Mouse (Mus musculus) neural tube, embryonic 12.5 days (tissue): Measurements from ENCODE around the gene Ubqln2. TPM values are rescaled to one million over a fixed set of nuclear protein-coding genes. Genes with fewer than 3 reads are reported as not detected.

Experiments
- ATAC-seq: fragments of 200-750 bp; cut with Nextera tagmentation; 2 replicates; pipeline ENCODE4 v1.8.0; 2017; ENCODE audit warnings: low read depth, mild to moderate bottlenecking, moderate TSS enrichment, moderate library complexity; ENCODE audit not compliant: low FRiP score
- H3K27ac ChIP-seq: fragments of 300-500 bp; sonication (generic); 2 replicates; pipeline ENCODE4 v1.5.1; 2016
- H3K27me3 ChIP-seq: fragments of 300-500 bp; sonication (generic); replicated peaks from 2 replicates; pipeline ENCODE4 v1.6.1; 2016; ENCODE audit warnings: mild to moderate bottlenecking
- H3K36me3 ChIP-seq: fragments of 300-500 bp; sonication (generic); 2 replicates; pipeline ENCODE4 v1.6.1; 2016; ENCODE audit warnings: mild to moderate bottlenecking
- H3K4me1 ChIP-seq: fragments of 300-500 bp; sonication (generic); 2 replicates; pipeline ENCODE4 v1.6.1; 2016
- H3K4me2 ChIP-seq: fragments of 300-500 bp; sonication (generic); replicated peaks from 2 replicates; pipeline ENCODE4 v1.6.1; 2016; ENCODE audit warnings: mild to moderate bottlenecking
- H3K4me3 ChIP-seq: fragments of 300-500 bp; sonication (generic); 2 replicates; pipeline ENCODE4 v1.5.1; 2016
- H3K9ac ChIP-seq: fragments of 300-500 bp; sonication (generic); 2 replicates; pipeline ENCODE4 v1.6.1; 2016; ENCODE audit warnings: mild to moderate bottlenecking
- H3K9me3 ChIP-seq: fragments of 300-500 bp; sonication (generic); 2 replicates; pipeline ENCODE4 v1.6.1; 2016; ENCODE audit warnings: mild to moderate bottlenecking
- WGBS: fragments of 180-500 bp; shearing (Covaris S2); methylation state at CpG from one replicate; pipeline ENCODE4 v1.1.7; 2016; 5-methylcytosine and 5-hydroxymethylcytosine counted together
- polyA plus RNA-seq: library from polyadenylated mRNA; unstranded; fragments of >200 nt; fragmentation: Nextera tagmentation; extraction: Ambion mirVana; gene quantifications from 2 replicates; pipeline ENCODE4 v1.2.1, GENCODE M21; 2016

The Ubqln2 gene
- 42.8 and 42.9 TPM in 2 replicates for polyA plus RNA-seq

DNA sequence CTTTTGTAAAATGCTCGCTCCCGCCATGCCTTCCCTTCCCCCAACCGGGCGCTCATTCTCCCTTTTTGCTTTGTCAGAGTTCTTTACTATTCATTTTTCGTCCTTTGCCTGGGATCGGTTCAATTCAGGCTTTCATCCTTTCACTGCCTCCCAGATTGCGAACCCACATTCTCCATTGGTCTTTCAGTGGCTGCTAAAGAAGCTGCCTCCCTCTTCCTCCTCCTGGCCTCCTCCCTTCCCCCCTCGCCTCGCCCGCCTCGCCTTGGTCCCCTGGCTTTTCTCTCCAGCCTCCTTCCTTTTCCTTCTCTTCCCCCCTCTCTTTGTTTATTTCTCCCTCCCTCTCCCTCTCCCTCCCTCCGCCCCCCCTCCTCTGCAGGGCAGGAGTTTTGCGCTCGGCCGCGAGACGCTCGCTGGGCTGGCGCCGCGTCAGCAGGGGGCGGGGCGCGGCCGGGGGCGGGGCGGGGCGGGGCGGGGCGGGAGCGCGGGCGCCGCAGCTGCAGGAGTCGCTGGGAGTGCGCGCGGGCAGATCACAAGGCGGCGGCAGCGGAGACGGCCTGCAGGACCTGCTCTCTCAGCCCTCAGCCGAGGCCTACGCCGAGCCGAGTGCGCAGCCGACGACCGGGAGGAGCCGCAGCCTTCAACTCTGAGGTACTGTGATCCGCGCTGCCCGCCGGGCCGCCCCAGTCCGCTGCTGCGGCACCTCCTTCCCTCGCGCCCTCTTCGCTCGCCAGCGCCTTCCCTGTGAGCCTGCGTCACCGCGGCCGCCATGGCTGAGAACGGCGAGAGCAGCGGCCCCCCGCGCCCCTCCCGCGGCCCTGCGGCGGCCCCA, at the start of gene Ubqln2:
TSS of gene Ubqln2 (plus strand) at position 540 of the 829 bp plus-strand sequence.
- H3K4me2 ChIP-seq: peak within 1 kb of the TSS; percentile 68
- no peaks in the 10 kb centered on the region for H3K9me3 ChIP-seq
- no peaks in the 10 kb centered on the region for H3K4me1 ChIP-seq
- H3K27me3 ChIP-seq: no peaks in the 10 kb centered on the region
- H3K9ac ChIP-seq: peak within 1 kb of the TSS; percentile 87
- H3K27ac ChIP-seq: peak within 1 kb of the TSS; percentile 86
- no peaks in the 10 kb centered on the region for H3K36me3 ChIP-seq
- ATAC-seq: peak; percentile 91
- H3K4me3 ChIP-seq: peak within 1 kb of the TSS; percentile 62
- WGBS: 23% methylated on average over 55 of the region's 76 CpGs

DNA sequence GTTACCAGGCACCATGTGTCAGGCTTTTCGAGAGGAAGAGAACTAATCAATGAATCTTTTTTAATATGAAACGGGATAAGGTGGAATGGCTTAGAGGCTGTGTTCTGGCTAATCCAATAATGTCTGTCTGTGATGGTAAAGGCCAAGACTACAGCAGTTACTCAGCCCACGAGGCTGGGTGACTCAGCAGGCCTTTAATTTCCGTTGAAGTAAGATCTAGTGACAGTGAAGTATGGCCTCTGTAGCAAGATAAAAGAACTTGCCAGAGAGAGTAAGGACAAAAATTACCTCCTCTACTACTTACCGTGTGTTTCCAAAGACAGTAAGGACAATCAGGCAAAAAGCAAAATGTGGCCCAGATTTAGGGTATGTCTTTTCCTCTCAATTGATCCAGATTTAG, 46.1 kb upstream of the Ubqln2 start:
- Histone ChIP-seq H3K9ac (no peak overlapping the region), H3K4me2 (no peak overlapping the region), H3K9me3 (no peaks in the 10 kb centered on the region), H3K4me1 (no peaks in the 10 kb centered on the region), H3K36me3 (no peaks in the 10 kb centered on the region), H3K27ac (no peak overlapping the region), H3K4me3 (no peak overlapping the region), H3K27me3 (no peaks in the 10 kb centered on the region)
- 63% methylated on average over 5 of the region's 5 CpGs for WGBS
- ATAC-seq: no peak

DNA sequence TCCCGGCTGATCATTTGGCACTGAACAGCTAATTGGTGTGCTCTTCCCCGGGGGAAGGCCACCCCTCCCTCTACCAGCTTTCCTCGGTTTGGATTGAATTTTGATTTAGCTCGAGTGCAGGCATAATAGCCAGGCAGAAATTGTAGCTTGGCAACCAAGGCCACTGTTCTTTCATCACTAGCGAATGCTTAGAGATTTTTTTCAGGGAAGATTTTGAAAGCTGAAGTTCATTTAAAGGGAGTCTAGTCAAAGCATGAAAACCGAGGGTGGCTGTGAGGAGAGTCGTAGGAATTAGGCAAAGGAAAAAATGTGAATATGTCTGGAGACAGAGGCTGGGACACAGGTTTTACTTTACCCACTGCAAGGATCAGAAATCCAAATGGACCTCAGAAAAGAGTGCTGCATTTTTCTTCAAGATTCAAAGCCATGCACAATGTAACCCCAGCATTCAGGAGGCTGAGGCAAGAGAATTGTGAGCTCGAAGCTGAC, 21.2 kb upstream of the Ubqln2 start:
- Histone ChIP-seq H3K9ac (no peak overlapping the region), H3K4me3 (no peak overlapping the region), H3K4me1 (no peaks in the 10 kb centered on the region), H3K9me3 (no peaks in the 10 kb centered on the region), H3K4me2 (no peak overlapping the region), H3K36me3 (no peaks in the 10 kb centered on the region), H3K27me3 (no peaks in the 10 kb centered on the region), H3K27ac (no peak overlapping the region)
- 46% methylated on average over 8 of the region's 8 CpGs for WGBS
- ATAC-seq: no peak

DNA sequence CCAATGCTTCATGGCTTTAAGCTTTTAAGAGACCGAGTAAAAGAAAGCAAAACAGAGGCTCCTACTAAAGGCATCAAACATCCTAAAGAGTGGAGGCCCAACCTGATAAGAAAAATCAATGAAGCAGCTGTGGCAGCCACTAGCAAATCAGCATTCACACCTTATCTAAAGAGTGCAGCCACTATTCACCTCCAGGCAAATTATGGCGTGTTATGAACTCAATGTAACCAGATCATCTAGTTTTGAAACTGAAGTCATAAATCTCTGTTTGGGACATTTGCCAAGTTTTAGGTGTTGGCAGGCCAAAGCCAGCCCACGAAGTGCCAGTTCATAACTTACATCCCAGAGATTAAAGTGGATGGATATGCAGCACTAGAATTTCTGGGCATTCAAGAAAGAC, 5.7 kb upstream of the Ubqln2 start:
- no peaks in the 10 kb centered on the region for H3K36me3 ChIP-seq
- no peaks in the 10 kb centered on the region for H3K4me1 ChIP-seq
- 69% methylated on average over 3 of the region's 3 CpGs for WGBS
- no peak for ATAC-seq
- H3K4me3 ChIP-seq: no peak overlapping the region
- no peak overlapping the region for H3K27ac ChIP-seq
- H3K9me3 ChIP-seq: no peaks in the 10 kb centered on the region
- H3K9ac ChIP-seq: no peak overlapping the region
- no peak overlapping the region for H3K4me2 ChIP-seq
- no peaks in the 10 kb centered on the region for H3K27me3 ChIP-seq

DNA sequence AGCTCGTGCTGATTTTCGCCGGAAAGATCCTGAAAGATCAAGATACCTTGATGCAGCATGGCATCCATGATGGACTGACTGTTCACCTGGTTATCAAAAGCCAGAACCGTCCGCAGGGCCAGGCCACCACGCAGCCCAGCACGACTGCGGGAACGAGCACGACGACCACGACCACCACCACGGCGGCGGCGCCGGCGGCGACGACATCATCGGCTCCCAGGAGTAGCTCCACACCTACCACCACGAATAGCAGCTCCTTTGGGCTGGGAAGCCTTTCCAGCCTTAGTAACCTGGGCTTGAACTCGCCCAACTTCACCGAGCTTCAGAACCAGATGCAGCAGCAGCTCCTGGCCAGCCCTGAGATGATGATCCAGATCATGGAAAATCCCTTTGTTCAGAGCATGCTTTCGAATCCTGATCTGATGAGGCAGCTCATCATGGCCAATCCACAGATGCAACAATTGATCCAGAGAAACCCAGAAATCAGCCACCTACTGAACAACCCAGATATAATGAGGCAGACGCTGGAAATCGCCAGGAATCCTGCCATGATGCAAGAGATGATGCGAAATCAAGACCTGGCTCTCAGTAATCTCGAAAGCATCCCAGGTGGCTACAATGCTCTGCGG, 752 bp downstream of the Ubqln2 start:
- no peaks in the 10 kb centered on the region for H3K36me3 ChIP-seq
- peak; percentile 26 for ATAC-seq
- 21% methylated on average over 30 of the region's 30 CpGs for WGBS
- H3K4me2 ChIP-seq: peak overlapping the region; percentile 68
- no peaks in the 10 kb centered on the region for H3K9me3 ChIP-seq
- peak overlapping the region; percentile 80 for H3K27ac ChIP-seq
- no peaks in the 10 kb centered on the region for H3K27me3 ChIP-seq
- H3K4me3 ChIP-seq: peak overlapping the region; percentile 62
- H3K4me1 ChIP-seq: no peaks in the 10 kb centered on the region
- peak overlapping the region; percentile 87 for H3K9ac ChIP-seq

DNA sequence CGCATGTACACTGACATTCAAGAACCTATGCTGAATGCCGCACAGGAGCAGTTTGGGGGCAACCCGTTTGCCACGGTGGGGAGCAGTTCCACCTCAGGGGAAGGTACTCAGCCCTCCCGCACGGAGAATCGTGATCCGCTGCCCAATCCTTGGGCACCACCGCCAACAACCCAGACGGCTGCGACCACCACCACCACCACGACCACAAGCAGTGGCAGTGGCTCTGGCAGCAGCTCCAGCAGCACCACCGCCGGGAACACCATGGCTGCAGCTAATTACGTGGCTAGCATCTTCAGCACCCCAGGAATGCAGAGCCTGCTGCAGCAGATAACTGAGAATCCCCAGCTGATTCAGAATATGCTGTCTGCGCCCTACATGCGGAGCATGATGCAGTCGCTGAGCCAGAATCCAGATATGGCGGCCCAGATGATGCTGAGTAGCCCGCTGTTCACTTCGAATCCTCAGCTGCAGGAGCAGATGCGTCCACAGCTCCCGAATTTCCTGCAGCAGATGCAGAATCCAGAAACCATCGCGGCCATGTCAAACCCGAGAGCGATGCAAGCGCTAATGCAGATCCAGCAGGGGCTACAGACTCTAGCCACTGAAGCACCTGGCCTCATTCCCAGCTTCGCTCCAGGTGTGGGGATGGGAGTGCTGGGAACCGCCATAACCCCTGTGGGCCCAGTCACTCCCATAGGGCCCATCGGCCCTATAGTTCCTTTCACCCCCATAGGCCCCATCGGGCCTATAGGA, 1.4 kb downstream of the Ubqln2 start:
- Histone ChIP-seq H3K4me2 (peak overlapping the region; percentile 68), H3K4me3 (peak overlapping the region; percentile 62), H3K27ac (peak overlapping the region; percentile 80; the same call in 1 of the 2 replicates), H3K36me3 (no peaks in the 10 kb centered on the region), H3K27me3 (no peaks in the 10 kb centered on the region), H3K4me1 (no peaks in the 10 kb centered on the region), H3K9me3 (no peaks in the 10 kb centered on the region), H3K9ac (peak overlapping the region; percentile 87)
- 19% methylated on average over 32 of the region's 32 CpGs for WGBS
- ATAC-seq: no peak

DNA sequence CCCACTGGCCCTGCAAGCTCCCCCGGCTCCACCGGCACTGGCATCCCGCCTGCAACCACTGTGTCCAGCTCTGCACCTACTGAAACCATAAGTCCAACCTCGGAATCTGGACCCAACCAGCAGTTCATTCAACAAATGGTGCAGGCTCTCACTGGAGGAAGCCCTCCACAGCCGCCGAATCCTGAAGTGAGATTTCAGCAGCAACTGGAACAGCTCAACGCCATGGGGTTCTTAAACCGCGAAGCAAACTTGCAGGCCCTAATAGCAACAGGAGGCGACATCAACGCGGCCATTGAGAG, 2.0 kb downstream of the Ubqln2 start:
- WGBS: 26% methylated on average over 12 of the region's 12 CpGs
- H3K4me2 ChIP-seq: peak overlapping the region; percentile 68
- no peaks in the 10 kb centered on the region for H3K9me3 ChIP-seq
- H3K9ac ChIP-seq: peak overlapping the region; percentile 87
- no peak for ATAC-seq
- H3K4me1 ChIP-seq: no peaks in the 10 kb centered on the region
- H3K27ac ChIP-seq: no peak overlapping the region
- no peaks in the 10 kb centered on the region for H3K36me3 ChIP-seq
- peak overlapping the region; percentile 62 for H3K4me3 ChIP-seq
- no peaks in the 10 kb centered on the region for H3K27me3 ChIP-seq

DNA sequence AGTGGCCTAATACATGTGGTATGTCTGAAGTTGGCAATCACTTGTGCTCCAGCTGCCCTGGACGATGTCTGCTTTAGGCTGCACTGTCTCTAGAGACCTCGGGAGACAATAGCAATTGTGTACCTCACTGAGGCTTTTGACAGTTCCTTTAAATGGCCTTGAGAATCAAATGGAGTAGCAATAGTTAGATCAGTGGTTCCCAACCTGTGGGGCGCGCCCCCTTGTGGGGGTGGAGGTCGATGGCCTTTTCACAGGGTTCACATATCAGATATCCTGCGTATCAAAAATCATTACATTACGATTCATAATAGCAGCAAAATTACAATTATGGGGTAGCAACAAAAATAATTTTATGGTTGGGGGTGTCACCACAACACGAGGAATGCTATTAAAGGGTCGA, 7.9 kb downstream of the Ubqln2 start:
- Histone ChIP-seq H3K4me1 (no peaks in the 10 kb centered on the region), H3K4me2 (no peak overlapping the region), H3K4me3 (no peak overlapping the region), H3K36me3 (no peaks in the 10 kb centered on the region), H3K9ac (no peak overlapping the region), H3K9me3 (no peaks in the 10 kb centered on the region), H3K27me3 (no peaks in the 10 kb centered on the region), H3K27ac (no peak overlapping the region)
- ATAC-seq: no peak
- 45% methylated on average over 9 of the region's 9 CpGs for WGBS

DNA sequence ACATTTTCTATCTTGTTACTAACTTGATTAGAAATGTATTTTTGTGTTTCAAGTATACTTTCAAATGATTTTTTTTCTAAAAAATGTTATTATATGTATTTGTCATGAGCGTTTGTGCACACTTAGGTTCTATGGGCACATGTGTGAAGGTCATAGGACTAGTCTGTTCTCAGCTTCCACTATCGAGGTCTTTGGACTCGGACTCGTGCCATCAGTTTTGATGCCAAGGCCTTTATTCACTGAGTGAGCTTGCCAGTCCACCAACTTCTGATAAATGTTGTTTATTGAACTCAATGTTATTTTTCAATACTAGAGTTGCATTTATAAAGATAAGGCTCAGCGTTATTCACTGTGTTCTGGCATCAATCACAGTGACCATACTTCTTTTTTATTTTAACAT, 17.5 kb downstream of the Ubqln2 start:
- Histone ChIP-seq H3K27ac (no peak overlapping the region), H3K9me3 (no peaks in the 10 kb centered on the region), H3K4me3 (no peak overlapping the region), H3K27me3 (no peaks in the 10 kb centered on the region), H3K9ac (no peak overlapping the region), H3K36me3 (no peaks in the 10 kb centered on the region), H3K4me2 (no peak overlapping the region), H3K4me1 (no peaks in the 10 kb centered on the region)
- ATAC-seq: no peak
- WGBS: 89% methylated on average over 5 of the region's 5 CpGs

DNA sequence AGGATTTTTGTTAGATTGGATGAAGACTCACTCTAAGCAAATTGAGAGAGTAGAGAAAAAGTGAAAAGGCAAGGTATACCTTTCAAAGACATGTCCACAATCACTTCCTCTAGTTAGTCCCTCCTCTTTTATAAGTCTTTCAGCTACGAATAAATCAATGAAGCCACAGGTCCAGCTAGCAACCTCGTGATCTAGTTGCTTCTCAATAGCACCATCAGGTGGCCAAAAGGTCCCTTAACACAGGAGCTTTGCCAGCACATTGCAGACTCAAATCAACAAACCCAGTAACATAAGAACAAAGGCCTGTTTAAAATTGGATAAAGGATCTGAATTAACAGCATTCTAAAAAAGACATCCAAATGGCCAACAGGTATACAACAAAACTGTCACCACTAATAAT, 30.4 kb downstream of the Ubqln2 start:
- Histone ChIP-seq H3K36me3 (no peaks in the 10 kb centered on the region), H3K4me1 (no peaks in the 10 kb centered on the region), H3K4me2 (no peak overlapping the region), H3K27ac (no peak overlapping the region), H3K4me3 (no peak overlapping the region), H3K27me3 (no peaks in the 10 kb centered on the region), H3K9ac (no peak overlapping the region), H3K9me3 (no peaks in the 10 kb centered on the region)
- whole genome bisulfite sequencing: 15% methylated on average over 2 of the region's 2 CpGs
- no peak for ATAC-seq
